Mouse (Mus musculus) urinary bladder, postnatal 4 days (tissue): Measurements from ENCODE around the gene Wdr54.
"Not testable (repeated sequence)": the region's sequence is repeated elsewhere in the genome, so short reads cannot be mapped to it uniquely, and the experiment has no call there.

ENCODE experiments used
- DNase-seq, 2 experiments: peaks; one replicate each; pipeline ENCODE4 v3.0.0; 2021 to 2022; ENCODE audit warnings: low spot score in 2 of 2

Wdr54 gene

DNA sequence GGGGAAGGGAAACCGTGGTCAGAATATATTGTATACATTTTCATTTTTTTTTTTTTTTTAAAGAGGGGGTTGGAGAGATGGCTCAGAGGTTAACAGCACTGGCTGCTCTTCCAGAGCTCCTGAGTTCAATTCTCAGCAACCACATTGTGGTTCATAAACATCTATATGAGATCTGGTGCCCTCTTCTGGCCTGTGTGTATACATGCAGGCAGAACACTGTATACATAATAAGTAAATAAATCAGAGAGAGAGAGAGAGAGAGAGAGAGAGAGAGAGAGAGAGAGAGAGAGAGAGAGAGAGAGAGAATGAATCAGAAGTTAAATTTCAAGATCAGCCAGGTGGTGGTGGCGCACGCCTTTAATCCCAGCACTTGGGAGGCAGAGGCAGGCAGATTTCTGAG, 3.3 kb upstream of the Wdr54 start:
- not testable (repeated sequence) for DNase-seq

DNA sequence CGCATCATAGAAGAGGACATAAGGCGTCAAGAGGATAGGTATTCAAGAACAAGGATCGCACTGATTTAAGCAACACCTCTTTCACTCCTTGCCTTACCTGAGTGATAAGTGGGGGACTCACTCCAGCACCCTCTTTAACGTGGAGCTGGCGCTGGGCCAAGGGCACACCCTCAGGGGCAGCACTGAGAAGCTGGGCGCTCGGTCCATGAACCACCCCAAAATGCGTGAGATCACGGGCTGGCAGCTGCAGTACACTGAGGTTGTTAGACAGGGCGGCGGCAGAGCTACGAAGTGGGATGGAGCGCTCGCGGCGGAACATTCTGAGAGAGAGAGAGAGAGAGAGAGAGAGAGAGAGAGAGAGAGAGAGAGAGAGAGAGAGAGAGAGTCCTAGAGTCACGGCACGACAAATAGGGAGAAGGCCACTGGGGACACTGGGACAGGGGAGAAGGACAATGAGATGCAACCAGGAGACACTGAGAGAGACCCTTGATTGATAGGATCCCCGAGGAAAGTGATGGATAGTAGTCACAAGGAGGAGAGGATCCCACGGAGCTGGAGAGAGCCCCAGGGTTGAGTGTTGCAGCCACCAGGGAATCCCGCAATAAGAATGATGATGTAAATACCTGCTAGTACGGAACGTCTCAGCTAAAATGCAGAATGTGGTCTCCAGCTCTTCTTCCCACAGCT, 502 bp downstream of the Wdr54 start:
- DNase-seq: no peak

DNA sequence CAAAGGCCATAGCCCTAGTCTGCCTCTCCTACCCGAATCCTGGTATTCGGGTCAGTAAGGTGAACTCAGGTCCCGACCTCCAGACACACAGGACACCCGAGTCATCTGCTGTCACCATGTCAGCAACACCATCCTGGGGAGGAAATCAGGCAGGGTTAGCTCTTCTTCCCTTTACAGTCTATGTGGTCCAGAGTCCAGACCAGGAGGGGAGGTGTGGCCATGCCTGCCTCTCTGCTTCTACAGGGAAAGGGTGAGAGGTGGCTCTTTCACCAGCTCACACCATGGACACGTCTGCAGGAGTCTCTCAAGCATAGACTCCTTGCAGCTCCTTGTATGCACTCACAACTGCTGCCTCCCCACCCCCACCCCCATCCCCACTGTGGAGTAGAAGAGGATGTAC, 2.7 kb downstream of the Wdr54 start:
- DNase-seq: no peak

DNA sequence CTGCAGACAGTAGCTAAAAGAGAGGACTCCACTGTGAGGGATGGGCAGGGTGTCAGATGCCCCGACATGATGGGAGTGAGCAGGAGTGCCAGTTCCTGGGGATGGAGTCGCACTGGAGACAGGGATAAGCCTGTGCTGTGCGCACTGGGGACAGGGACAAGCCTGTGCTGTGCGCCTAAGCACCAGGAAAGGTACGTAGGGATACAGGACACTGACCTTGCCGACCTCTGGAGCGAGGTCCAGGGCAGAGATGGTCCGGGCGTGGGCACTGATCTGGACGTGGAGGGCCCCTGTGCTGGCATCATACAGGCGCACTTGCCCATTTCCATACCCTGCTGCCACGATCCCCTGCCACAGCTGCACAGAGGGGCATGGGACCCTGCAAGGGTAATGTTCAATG, 3.2 kb downstream of the Wdr54 start:
- no peak for DNase-seq

DNA sequence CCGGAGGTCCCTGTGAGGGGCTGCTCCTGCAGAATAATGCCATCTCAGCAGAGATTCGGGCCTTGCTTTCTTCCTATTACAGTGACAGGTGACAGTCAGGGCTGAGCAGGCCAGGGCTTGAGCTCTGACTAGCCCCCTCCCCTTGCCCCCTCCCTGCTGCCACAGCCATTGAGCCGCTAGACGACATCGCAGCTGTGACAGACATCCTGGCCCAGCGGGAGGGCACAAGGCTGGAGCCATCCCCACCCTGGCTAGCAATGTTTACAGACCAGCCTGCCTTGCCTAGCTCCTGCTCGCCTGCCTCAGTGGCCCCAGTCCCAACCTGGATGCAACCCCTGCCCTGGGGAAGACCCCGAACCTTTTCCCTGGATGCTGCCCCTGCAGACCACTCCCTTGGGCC, 4.5 kb downstream of the Wdr54 start:
- DNase-seq: no peak

DNA sequence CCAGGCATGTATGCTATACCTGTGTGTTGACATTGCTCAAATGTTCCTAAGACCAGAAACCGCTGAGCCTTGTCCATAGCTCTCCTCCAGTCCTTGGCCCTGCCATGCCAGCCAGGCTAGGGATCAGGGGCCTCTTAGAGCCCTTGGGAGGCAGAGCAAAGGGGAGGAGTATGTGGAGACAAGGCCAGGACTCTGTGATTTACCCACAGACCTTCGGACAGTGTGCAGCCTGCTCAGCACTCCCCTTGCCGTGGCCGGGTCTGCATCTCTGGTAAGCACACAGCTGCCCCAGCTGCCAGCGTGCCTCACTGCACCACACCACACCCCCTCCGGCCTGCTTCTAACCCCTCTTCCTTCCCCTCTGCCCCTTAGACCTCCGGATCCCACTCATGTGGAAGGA, 8.9 kb downstream of the Wdr54 start:
- no peak for DNase-seq

DNA sequence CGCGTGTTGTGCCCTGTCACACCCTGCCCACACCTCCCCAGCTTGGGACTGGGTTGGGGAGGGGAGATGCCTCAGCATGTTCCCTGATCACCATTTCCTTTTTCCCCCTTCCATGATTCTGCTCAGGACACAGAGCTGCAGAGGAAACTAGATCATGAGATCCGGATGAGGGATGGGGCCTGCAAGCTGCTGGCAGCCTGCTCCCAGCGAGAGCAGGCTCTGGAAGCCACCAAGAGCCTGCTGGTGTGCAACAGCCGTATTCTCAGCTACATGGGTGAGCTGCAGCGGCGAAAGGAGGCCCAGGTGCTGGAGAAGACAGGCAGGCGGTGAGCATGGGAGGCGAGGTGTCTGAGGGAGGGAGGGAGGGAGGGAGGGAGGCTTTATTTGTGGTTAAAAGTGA, 10.4 kb downstream of the Wdr54 start:
- DNase-seq: no peak

DNA sequence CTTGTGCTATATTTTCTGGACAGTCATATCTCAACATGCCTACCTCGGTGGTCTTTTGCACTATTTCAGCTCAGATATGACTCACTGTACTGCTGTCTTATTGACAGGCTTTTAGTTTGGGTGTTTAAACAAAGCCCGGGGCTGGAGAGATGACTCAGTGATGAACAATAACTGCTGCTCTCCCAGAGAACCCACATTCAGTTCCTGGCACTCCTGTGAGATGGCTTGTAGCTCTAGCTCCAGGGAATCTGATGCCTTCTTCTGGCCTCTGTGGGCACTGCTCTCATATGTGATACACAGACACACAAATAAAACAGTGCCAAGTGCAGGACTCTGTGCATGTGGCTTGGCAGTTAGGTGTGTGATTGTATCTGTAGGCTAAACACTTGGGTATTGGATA, 11.0 kb downstream of the Wdr54 start:
- no peak for DNase-seq

DNA sequence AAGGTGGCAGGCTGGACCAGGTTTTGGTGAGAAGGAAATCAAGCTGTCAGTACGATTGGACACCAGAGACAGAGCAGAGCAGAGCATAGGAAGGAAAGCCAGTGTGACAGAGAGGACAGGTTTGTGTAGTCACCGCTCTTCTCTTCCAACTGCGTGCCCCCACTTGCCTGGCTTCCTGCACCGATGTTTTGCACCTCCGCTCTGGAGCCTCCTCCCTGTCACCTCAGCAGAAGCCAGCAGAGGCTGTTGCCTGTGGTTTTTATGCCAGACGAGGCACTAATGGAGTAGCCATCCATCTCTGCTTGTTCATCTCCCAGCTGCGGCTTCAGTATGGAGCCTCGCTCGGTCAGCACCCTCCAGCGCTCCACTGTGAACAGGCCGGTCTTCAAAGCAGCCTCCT, 13.3 kb downstream of the Wdr54 start:
- no peak for DNase-seq

DNA sequence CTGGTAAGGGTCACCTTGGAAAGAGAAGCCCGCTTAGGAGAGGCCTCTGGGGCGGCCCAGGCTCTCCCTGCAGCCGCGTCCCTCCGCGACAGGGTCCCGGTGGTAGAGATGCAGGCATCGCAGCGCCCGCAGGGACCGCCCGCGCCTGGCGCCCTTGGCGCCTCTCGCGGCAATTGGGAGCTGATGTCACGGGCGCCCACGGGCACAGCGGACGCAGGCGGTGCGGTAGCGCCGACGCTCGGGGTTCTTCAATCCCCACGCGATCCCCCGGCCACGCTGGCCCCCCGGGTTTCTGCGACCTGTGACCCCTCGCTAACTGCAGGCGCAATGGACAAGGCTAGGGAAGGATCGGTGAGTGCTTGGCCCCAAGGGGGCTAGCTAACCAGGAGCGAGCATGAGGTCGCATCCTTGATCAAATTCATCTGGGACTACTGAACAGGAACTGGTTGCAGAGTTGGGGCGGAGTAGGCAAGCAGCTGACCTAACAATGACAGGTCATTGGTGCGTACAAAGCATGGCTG, 13.9 kb downstream of the Wdr54 start:
- DNase-seq: no peak

DNA sequence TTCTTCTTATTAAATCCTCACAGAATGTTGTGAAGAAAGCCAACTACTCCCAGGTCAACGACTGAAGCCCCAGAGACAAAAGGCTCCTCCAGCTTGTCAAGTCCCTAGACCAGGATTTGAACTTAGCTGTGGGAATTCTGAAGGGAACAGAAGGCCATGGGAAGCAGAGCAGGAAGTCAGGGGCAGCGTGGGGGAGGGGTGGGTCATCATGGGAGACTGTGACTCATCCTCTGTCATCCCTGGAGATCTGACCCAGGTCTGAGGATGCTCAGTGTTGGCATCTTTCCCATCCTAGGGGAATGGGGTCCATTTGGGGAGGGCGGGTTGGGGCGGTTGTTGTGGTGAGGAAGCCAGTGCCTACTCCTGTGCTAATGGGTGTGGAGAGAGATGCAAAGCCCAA, 14.6 kb downstream of the Wdr54 start:
- no peak for DNase-seq

DNA sequence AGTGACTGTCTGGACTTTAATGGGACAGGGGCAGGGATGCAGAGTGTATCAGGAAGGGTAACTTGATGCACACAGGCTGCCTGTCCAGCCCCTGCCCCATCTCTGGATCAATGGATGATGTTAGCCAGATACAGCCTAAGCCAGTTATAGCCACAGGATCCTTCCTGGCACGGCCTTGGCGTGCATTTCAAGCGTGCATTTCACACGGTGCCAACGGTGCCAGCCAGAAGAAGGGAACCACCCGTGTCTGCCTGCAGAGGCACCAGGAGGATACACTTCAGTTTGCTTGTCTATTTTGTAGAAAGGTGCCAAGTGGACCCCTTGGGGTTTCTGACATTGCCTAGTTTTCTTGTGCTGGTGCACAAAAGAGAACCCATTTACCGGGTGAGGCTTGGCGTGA, 16.2 kb downstream of the Wdr54 start:
- no peak for DNase-seq

DNA sequence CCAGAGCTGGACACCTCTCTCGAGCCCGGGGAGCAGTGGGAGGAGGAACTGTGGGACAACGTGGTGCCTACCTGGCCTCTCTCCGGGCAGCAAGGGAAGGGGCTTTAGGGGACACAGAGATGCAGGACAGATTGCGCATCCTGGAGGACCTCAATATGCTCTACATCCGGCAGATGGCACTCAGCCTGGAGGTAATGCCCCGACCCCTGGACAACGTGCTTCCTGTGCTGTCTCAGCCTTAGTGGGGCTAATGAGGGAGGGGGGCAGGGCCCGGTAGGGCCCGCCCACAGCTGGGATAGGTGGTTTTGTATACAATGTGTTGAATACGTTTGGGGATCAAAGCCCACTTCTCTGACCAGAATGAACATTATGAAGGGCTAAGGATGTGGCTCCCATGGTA, 18.1 kb downstream of the Wdr54 start:
- peak in 1 of 2 experiments; percentile 58 for DNase-seq

DNA sequence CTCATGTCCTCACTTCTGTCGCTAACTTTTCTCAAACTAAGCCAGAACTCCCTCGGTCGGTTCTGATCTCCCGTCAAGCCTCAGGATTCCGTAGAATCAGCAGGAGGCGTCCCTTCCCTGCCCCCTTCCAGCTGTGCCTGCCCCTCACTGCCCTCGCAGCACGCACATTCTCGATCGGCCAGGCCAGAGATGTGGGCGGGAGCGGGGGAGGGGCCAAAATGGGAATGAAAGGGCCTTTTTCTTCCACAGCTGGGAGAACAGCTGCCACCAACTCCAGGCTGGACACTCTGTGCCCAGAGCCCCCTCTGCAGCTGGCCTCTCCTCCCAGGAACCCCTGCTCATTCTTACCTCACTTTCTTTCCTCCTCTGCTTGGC, 18.6 kb downstream of the Wdr54 start:
- DNase-seq: peak; percentile 90

DNA sequence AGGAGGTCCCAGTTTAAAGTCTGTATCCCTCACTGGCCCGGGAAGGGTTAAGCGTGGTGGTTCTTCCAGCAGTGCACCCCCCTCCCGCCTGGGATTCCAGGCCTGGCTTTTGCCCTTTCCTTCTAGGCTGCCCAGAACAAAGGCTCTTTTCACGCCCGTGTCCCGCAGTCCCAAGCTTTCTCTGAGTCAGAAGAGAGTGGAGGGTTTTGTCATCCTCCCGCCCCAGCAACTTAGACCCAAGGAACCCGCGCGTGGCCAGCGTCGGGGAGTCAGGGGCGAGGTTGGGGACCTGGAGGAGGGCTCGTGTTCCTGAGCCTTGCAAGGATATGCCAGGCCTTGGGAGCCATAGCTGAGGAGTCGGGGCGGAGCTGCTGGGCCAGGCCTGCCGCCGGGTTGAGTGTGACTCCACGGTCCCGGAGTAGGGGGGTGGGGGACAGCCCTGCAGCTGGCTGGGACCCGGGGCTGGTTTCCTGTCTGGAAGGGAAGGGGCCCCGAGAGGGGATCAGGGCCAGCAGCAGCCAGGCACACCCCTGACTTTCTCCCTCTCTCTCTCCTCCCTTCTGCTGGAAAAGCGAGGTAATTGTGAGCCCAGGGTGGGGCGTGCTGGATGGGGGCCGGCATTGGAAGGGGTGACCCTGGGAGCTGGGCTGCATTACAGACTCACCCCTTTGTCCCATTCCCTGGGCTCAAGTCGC, 19.2 kb downstream of the Wdr54 start:
- DNase-seq: peak; percentile 78

DNA sequence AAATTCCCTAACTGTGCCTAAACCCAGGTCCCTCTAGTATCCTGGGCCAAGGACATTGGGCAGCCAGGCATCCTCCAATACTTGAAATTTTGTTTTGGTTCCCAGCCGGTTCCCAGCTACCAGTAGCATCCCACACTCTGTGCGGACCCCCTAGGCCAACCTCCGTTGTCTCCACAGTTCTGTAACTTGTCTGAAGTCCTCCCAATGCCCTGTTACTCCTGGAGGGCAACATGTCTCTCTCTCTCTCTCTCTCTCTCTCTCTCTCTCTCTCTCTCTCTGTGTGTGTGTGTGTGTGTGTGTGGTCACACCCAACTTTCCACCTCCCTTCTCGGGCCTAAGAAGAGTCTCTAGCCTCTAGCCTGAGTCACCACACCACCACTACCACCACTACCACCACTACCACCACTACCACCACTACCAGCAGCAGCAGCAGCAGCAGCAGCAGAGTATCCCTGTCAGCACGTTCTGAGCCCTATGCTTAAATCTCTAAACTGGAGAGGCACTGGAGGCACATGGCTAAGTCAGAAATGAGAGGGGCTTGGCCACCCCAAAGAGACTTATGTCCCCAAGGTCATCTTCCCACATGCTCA, 19.8 kb downstream of the Wdr54 start:
- DNase-seq: no peak

DNA sequence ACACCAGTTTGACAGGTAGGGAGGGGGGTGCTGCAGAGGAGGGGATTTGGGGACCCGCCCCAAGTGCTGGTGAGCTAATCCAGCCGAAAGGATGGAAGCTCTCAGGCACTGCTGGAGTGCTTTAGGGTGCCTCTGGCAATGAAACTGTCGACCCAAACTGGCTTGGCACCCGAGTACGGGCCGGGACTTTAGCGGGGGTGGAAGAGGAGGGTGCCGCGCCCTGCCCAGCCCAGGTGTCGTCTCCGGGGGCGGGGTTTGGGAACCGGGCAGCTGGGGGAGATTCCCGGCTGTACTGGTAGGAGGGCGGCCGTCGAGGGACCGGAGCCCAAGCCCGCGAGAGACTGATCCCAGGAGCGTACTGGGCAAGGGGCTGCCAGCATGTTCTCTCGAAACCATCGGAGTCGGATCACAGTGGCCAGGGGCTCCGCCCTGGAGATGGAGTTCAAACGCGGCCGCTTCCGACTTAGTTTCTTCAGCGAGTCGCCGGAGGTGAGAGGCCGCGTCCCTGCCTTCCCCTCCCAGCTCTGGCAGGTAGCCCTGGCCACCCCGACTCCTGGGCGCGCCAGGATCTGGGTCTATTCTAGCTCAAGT, 20.5 kb downstream of the Wdr54 start:
- no peak for DNase-seq

DNA sequence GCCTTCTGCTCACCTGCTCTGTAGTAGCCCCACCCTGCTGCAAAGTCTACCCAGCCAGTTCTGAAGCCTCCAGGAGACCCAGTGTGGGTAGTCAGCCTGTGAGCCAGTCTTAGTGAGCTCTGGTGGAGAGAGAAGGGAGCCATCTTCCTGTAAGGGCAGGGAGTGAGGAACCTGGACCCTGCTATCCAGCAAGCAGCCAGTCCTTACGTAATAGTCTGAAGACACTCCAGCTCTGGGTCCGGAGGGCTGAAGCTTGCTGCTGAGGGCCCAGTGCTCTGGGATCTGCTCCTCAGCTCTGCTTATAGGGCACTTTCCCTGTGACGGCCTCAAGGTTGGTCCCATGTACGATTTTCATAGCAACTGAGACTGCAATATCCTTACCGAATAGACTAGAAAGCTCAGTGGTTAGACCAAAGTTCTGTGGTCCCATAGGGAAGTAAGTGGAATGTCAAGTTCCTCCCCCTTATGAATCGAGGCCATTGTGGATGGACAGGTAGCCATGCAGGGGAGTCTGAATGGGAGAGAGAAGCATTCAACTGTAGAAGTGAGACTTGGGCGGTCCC, 21.2 kb downstream of the Wdr54 start, which contains the start of gene Rtkn:
Rtkn (plus strand) TSS at position 513 of the 563 bp plus-strand sequence.
- DNase-seq: no peak

DNA sequence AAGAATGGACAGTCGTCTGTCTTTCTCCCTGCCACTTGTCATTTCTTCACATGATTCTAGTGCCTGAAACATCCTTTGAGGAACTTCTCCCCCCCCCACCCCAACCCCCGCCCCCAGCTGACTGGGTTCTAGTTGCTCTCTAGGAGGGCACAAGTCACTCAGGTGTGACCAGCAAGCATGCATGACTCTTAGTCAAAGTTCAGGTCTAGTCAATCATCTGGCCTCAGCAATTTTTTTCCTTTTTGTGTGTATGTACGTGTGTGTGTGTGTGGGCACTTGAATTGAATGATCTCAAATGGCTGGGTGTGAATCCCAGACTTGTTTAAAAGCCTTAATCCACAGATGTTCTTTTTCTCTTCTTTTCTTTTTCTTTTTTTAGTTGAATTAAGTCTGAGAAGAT, 22.0 kb downstream of the Wdr54 start:
- DNase-seq: no peak

DNA sequence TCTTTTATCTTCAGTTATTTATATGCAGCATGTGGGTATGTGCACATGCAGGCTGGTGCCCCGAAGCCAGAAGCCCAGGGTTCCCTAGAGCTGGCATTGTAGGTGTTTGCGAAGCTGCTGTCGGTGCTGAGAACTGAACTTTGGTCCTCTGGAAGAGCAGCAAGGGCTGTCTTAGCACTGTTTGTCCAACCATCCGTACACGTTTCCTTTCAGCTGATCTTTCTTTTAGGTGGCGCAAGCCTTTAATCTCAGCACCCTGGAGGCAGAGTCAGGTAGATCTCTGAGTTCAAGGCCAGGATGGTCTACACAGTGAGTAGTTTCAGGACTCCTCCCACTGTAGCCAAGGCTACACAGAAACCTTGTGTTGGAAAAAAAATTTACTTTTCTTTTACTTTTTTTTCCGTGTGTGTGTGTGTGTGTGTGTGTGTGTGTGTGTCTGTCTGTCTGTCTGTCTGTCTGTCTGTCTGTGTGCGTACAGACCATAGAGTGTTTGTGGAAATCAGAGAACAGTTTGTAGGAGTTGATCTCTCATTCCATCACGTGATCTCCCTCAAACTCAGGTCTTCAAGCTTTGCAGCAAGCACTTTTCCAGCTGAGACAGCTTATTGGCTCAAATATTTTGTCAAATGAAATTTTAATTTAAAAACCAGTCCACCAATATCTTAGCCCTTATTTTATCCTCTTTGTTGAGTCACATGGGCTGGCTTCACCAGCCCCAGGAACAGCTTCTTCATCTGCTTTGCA, 23.8 kb downstream of the Wdr54 start:
- no peak for DNase-seq

DNA sequence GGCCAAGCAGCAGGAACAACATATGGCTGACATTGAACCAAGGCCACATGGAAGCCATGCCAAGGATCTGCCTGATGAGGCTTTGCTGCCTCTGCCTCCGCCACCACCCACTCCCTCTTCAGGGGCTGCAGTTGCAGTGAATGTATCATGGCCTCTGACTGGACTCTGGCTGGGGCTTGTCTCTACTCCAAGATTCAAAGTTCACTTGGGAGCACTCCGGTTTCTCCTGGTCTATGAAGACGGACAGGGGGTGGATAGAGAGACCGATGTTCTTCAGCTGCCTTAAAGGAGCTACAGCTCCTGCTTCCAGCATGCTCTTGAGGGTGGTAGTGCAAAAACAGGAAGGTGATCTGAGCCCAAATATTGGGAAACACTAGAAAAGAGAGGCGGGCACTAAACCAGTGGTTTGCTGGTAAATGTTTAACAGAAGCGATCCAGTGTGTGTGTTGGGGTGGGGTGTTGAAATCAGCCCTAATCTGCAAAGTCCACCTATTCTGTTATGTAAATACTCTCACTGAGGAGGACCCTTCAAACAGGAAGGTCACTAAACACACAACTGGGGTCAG, 24.6 kb downstream of the Wdr54 start:
- DNase-seq: no peak
